Mouse (Mus musculus) midbrain, embryonic 12.5 days (tissue): ENCODE results near the gene Rb1. TPM values are rescaled to one million over a fixed set of nuclear protein-coding genes. Genes with fewer than 3 reads are reported as not detected.

ENCODE experiments used
- ATAC-seq: fragments of 200-750 bp; cut with Nextera tagmentation; 2 replicates; pipeline ENCODE4 v1.8.0; 2017; ENCODE audit warnings: low read depth, moderate TSS enrichment, moderate library complexity; ENCODE audit not compliant: low FRiP score
- H3K27ac ChIP-seq: fragments of 300-500 bp; sonication (generic); replicated peaks from 2 replicates; pipeline ENCODE4 v1.5.1; 2016; ENCODE audit warnings: mild to moderate bottlenecking
- H3K27me3 ChIP-seq: fragments of 300-500 bp; sonication (generic); 2 replicates; pipeline ENCODE4 v1.6.1; 2016; ENCODE audit warnings: mild to moderate bottlenecking
- H3K36me3 ChIP-seq: fragments of 300-500 bp; sonication (generic); 2 replicates; pipeline ENCODE4 v1.6.1; 2016
- H3K4me1 ChIP-seq: fragments of 300-500 bp; sonication (generic); 2 replicates; pipeline ENCODE4 v1.6.1; 2016
- H3K4me2 ChIP-seq: fragments of 300-500 bp; sonication (generic); replicated peaks from 2 replicates; pipeline ENCODE4 v1.6.1; 2016; ENCODE audit warnings: mild to moderate bottlenecking, moderate library complexity
- H3K4me3 ChIP-seq: fragments of 300-500 bp; sonication (generic); 2 replicates; pipeline ENCODE4 v1.5.1; 2016; ENCODE audit warnings: mild to moderate bottlenecking
- H3K9ac ChIP-seq: fragments of 300-500 bp; sonication (generic); replicated peaks from 2 replicates; pipeline ENCODE4 v1.6.1; 2016; ENCODE audit warnings: mild to moderate bottlenecking, moderate library complexity
- H3K9me3 ChIP-seq: fragments of 300-500 bp; sonication (generic); 2 replicates; pipeline ENCODE4 v1.6.1; 2016; ENCODE audit warnings: mild to moderate bottlenecking
- WGBS: fragments of 180-500 bp; shearing (Covaris S2); methylation state at CpG from one replicate; pipeline ENCODE4 v1.1.7; 2016; 5-methylcytosine and 5-hydroxymethylcytosine counted together
- microRNA counts: library from miRNA; unstranded; fragments of <30 nt; microRNA quantifications from one replicate; lab custom pipeline; 2017
- microRNA-seq: library from miRNA; unstranded; fragments of <30 nt; microRNA quantifications from one replicate; pipeline ENCODE4, GENCODE M21; 2017
- polyA plus RNA-seq: library from polyadenylated mRNA; unstranded; fragments of >200 nt; fragmentation: Nextera tagmentation; extraction: Ambion mirVana; gene quantifications from 2 replicates; pipeline ENCODE4 v1.2.1, GENCODE M21; 2016

The Rb1 gene
- polyA plus RNA-seq, 1 experiment from 2014 or later = 34.0 TPM

DNA sequence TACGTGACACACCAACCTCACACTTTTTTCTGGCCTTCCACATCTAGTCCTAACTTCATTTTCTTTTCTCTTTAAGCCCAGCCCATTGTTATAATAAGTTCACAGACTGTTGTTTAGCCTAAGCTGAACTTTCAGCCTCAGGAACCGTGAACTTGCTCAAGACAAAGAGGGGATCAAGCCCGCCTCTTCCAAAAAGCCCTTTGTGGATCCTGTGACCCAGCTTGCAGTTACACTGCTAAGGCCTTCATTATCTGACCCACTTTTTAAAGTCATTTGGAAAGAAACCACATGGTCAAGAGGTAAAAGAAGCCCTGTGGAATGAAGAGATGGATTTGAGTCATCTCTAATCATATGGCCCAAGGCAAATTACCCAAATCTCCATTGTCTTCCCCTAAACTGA lies 183.8 kb downstream of the Rb1 start:
- Histone ChIP-seq H3K4me1 (peaks cover 25% of the 10 kb centered on the region), H3K36me3 (peaks cover 7% of the 10 kb centered on the region), H3K9me3 (0 out of 2 replicates have a peak, but pooled peaks cover 5% of the 10 kb centered on the region), H3K9ac (no peak overlapping the region), H3K4me3 (no peak overlapping the region), H3K27me3 (no peaks in the 10 kb centered on the region), H3K27ac (peak overlapping the region; percentile 100; the same call in 1 of the 2 replicates), H3K4me2 (peak overlapping the region; percentile 80; the same call in 1 of the 2 replicates)
- ATAC-seq = no peak
- WGBS = 34% methylated on average over 3 of the region's 3 CpGs

DNA sequence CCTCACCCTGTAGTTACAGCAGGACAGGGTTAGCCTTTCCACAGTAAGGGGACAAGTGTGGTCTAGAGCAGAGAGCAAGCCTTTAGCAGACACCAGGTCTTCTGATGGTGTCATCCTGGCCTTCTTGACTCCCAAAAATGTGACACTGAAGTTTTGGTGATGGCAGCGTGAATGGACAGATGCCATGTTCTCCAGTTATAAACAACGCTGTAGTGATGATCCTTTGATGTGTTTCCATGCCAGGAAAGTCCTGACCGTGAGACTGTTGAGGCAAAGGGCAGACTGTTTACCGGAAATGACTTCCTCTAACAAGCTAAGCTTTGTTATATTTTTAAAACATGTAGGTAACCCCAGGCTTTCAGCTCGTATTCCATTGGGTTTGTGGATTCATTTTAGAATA lies 185.8 kb downstream of the Rb1 start:
- Histone ChIP-seq H3K9me3 (no peaks in the 10 kb centered on the region), H3K27me3 (no peaks in the 10 kb centered on the region), H3K9ac (no peak overlapping the region), H3K36me3 (no peaks in the 10 kb centered on the region), H3K4me1 (peaks cover 21% of the 10 kb centered on the region), H3K4me3 (no peak overlapping the region), H3K27ac (no peak overlapping the region), H3K4me2 (no peak overlapping the region)
- no peak for ATAC-seq
- WGBS = 78% methylated on average over 5 of the region's 5 CpGs

GRCm38 (mm10) chr14:73138483-73138882 lies 187.1 kb downstream of the Rb1 start:
- no peaks in the 10 kb centered on the region for H3K27me3 ChIP-seq
- H3K9me3 ChIP-seq = no peaks in the 10 kb centered on the region
- ATAC-seq = no peak
- H3K4me3 ChIP-seq = no peak overlapping the region
- peaks cover 9% of the 10 kb centered on the region; the same call in 1 of the 2 replicates for H3K4me1 ChIP-seq
- WGBS = 94% methylated on average over 7 of the region's 7 CpGs
- H3K36me3 ChIP-seq = no peaks in the 10 kb centered on the region
- H3K9ac ChIP-seq = no peak overlapping the region
- no peak overlapping the region for H3K4me2 ChIP-seq
- no peak overlapping the region for H3K27ac ChIP-seq

GRCm38 (mm10) chr14:73137234-73137633 lies 188.4 kb downstream of the Rb1 start:
- Histone ChIP-seq H3K9me3 (no peaks in the 10 kb centered on the region), H3K4me1 (peaks cover 7% of the 10 kb centered on the region; the same call in 1 of the 2 replicates), H3K36me3 (no peaks in the 10 kb centered on the region), H3K4me2 (no peak overlapping the region), H3K4me3 (no peak overlapping the region), H3K27me3 (no peaks in the 10 kb centered on the region), H3K9ac (no peak overlapping the region), H3K27ac (no peak overlapping the region)
- no peak for ATAC-seq
- 83% methylated on average over 5 of the region's 5 CpGs for WGBS

MicroRNAs within 50 kb of the gene (microRNA counts, 519-probe panel; counts per million panel counts)
- not detected for microRNA mmu-miR-687 (lab: Ali Mortazavi, UCI)

Small RNA genes within 50 kb of the gene (microRNA-seq; reads per million reads assigned to microRNA genes)
- gene Mir687 = not detected

Other genes starting within 250 kb of the Rb1 start
- gene Rcbtb2, start 202.8 kb downstream of the Rb1 start, polyA plus RNA-seq = 129 and 140 TPM in 2 replicates
- 13.9 and 14.2 TPM in 2 replicates for gene Lpar6, start 87.9 kb downstream of the Rb1 start, polyA plus RNA-seq
- 326 and 367 TPM in 2 replicates for gene Itm2b, start 59.5 kb upstream of the Rb1 start, polyA plus RNA-seq
- gene Med4, start 184.2 kb upstream of the Rb1 start, polyA plus RNA-seq = 87.6 and 93.7 TPM in 2 replicates
- 94.3 and 98.4 TPM in 2 replicates for gene Sucla2, start 199.5 kb upstream of the Rb1 start, polyA plus RNA-seq
- gene Nudt15, start 222.4 kb upstream of the Rb1 start, polyA plus RNA-seq = 9.9 and 11.2 TPM in 2 replicates